In the genomic region with DNA sequence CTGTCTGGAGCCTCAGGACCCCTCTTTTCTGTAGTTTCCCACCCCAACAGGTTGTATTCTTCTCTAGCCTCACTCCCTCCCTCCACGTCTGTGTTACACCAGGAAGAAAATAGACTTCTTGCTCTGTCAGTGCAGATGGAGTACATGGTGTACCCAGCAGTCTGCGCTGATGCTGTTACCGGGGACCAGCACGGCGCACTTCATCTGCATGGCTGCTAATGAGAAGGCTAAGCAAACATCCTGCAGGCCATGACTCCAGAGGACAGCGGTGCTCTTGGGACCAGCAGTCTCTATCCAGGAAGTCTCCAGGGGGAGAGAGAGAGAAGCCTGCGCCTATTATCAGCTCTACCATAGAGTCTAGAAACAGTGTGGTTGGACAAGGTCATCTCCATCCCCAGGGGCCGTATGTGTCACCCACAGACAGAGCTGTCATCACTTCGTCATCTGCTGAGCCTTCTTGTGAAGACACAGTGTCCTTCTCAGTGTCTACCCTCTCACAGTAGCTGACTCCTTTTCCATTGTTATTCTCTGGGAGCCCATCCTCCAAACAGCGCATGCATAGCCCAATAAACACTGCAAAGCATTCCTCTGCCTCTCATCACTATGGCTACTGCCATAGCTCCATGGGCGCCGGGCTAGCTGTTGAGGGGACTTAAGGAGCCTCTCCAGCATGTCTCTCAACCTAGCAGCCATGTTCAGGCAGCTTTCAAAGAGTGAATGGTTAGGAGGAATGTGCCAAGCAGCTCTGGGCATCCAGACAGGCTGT, we compare ENCODE assay signal across 14 mouse cellular contexts. TPM values are rescaled to one million over a fixed set of nuclear protein-coding genes. Genes with fewer than 3 reads are reported as not detected.
DNase-seq lines count a peak whose midpoint lies in the region; ATAC-seq and TF ChIP-seq lines count a peak whose summit lies in the region.
"Had no signal": no experiment of that assay in that cellular context is flagged by ENCODE, and none has a peak within 500 bp of the region (broad histone marks: within the 10 kb centered on the region; RNA-seq: fewer than 3 reads in every experiment).

No protein-coding gene starts in this region.

- POLR2A ChIA-PET in Patski (lab: Charles Lee), result no interaction called here

- H3K27ac ChIP-seq in heart, embryonic 13.5 days (replicated peaks), result 0 out of 2 replicates have a peak overlapping the region, but pooled peaks have one; percentile 21
- H3K27ac ChIP-seq in hindbrain, embryonic 11.5 days (ENCODE audit: low read depth, low read length), result no peak overlapping the region
- peak overlapping the region; percentile 47 for H3K27ac ChIP-seq in midbrain, embryonic 13.5 days
- H3K27ac ChIP-seq: liver, embryonic 12.5 days had no signal

- ATAC-seq in heart, embryonic 13.5 days (ENCODE audit: extremely low read depth, insufficient number of reproducible peaks, low FRiP score, low TSS enrichment), result no peak
- ATAC-seq in Patski, result peak; percentile 68
- ATAC-seq in hindbrain, embryonic 11.5 days (ENCODE audit: low FRiP score), result peak; percentile 76
- peak; percentile 66 for ATAC-seq in midbrain, embryonic 13.5 days
- ATAC-seq in megakaryocyte-erythroid progenitor cell, adult 5-6 weeks (replicated peaks; ENCODE audit: low FRiP score, low TSS enrichment, poor library complexity, severe bottlenecking), result no peak
- ATAC-seq: liver, embryonic 12.5 days had no signal

- in situ Hi-C loops in Patski (cut with MboI; ENCODE audit: low pct_unique_long_range_greater_than_20kb), result no loop called here

- CTCF ChIA-PET in Patski (lab: Charles Lee), result interaction anchor here (0.8 to 1.9 kb wide), 6 partner anchors 20 to 74 kb away, joined by 3 to 5 read pairs (median 4); no protein-coding TSS in a partner anchor

- no peak overlapping the region for H3K4me2 ChIP-seq in heart, embryonic 13.5 days
- no peak overlapping the region for H3K4me2 ChIP-seq in hindbrain, embryonic 11.5 days (replicated peaks; ENCODE audit: low read depth, low read length)
- no peak overlapping the region for H3K4me2 ChIP-seq in midbrain, embryonic 13.5 days (replicated peaks)
- H3K4me2 ChIP-seq: liver, embryonic 12.5 days had no signal

- no peak overlapping the region for H3K4me3 ChIP-seq in heart, embryonic 13.5 days
- no peak overlapping the region for H3K4me3 ChIP-seq in hindbrain, embryonic 11.5 days (ENCODE audit: low read depth, low read length)
- H3K4me3 ChIP-seq in midbrain, embryonic 13.5 days (replicated peaks), result no peak overlapping the region
- H3K4me3 ChIP-seq: liver, embryonic 12.5 days had no signal

- peaks cover 21% of the 10 kb centered on the region for H3K4me1 ChIP-seq in heart, embryonic 13.5 days
- H3K4me1 ChIP-seq in hindbrain, embryonic 11.5 days (replicated peaks; ENCODE audit: control insufficient read depth, insufficient read depth, low read length), result no peaks in the 10 kb centered on the region; the same call in none of the 2 replicates
- H3K4me1 ChIP-seq in midbrain, embryonic 13.5 days (replicated peaks), result peaks cover 13% of the 10 kb centered on the region
- H3K4me1 ChIP-seq: liver, embryonic 12.5 days had no signal

- no peak overlapping the region for H3K9ac ChIP-seq in heart, embryonic 13.5 days
- H3K9ac ChIP-seq in hindbrain, embryonic 11.5 days (ENCODE audit: low read depth, low read length), result no peak overlapping the region
- no peak overlapping the region for H3K9ac ChIP-seq in midbrain, embryonic 13.5 days (replicated peaks)
- H3K9ac ChIP-seq: liver, embryonic 12.5 days had no signal

- no peak for TF ChIP-seq CTCF in Patski (IDR thresholded peaks at IDR 0.05)

- no peak for DNase-seq in heart, postnatal 4 days
- no peak for DNase-seq in Patski (ENCODE audit: low read depth, low spot score)
- DNase-seq in hindbrain, embryonic 11.5 days (ENCODE audit: low spot score), result peak; percentile 48
- DNase-seq in layer of hippocampus, postnatal 10 days (ENCODE audit: low spot score in 2 of 2), result no peak
- no peak for DNase-seq in gastrocnemius, postnatal 36 days
- DNase-seq: B cell, adult 2 months; kidney, adult 9 months; lung, postnatal 36 days; thymus, postnatal 14 days had no signal

- intact Hi-C loops in gastrocnemius, postnatal 36 days (cut with DNase I), result no loop called here

- H3K27me3 ChIP-seq in heart, embryonic 13.5 days (replicated peaks), result no peaks in the 10 kb centered on the region
- no peaks in the 10 kb centered on the region for H3K27me3 ChIP-seq in Patski
- H3K27me3 ChIP-seq in hindbrain, embryonic 11.5 days (ENCODE audit: control insufficient read depth, insufficient read depth, low read length), result no peaks in the 10 kb centered on the region
- H3K27me3 ChIP-seq in midbrain, embryonic 13.5 days, result no peaks in the 10 kb centered on the region

- no peaks in the 10 kb centered on the region for H3K9me3 ChIP-seq in heart, embryonic 13.5 days
- no peaks in the 10 kb centered on the region for H3K9me3 ChIP-seq in hindbrain, embryonic 11.5 days (ENCODE audit: control insufficient read depth, low read length)
- no peaks in the 10 kb centered on the region for H3K9me3 ChIP-seq in midbrain, embryonic 13.5 days
- H3K9me3 ChIP-seq: liver, embryonic 12.5 days had no signal

- 55% methylated on average over 12 of the region's 12 CpGs for WGBS in heart, embryonic 13.5 days
- WGBS in hindbrain, embryonic 11.5 days, result 56% methylated on average over 12 of the region's 12 CpGs
- WGBS in midbrain, embryonic 13.5 days, result 56% methylated on average over 12 of the region's 12 CpGs

- no peaks in the 10 kb centered on the region for H3K36me3 ChIP-seq in heart, embryonic 13.5 days
- no peaks in the 10 kb centered on the region for H3K36me3 ChIP-seq in hindbrain, embryonic 11.5 days (ENCODE audit: control insufficient read depth, insufficient read depth, low read length)
- no peaks in the 10 kb centered on the region for H3K36me3 ChIP-seq in midbrain, embryonic 13.5 days
- H3K36me3 ChIP-seq: liver, embryonic 12.5 days had no signal

RNA-seq across cellular contexts. Expression of a gene that starts 27.4 kb away (rescaled TPM):
- polyA plus RNA-seq in heart, embryonic 13.5 days (2015; fragmentation: Nextera tagmentation; extraction: Ambion mirVana), result 16.8 and 17.5 TPM in 2 replicates
- 10 to 100 TPM; 32.6 to 35.8 TPM for total RNA-seq in heart, postnatal 4 days (2021)
- 10.1 TPM for polyA plus RNA-seq in Patski (2021)
- 12.5 and 14.3 TPM in 2 replicates for polyA plus RNA-seq in hindbrain, embryonic 11.5 days (2014; fragmentation: Nextera tagmentation; extraction: Ambion mirVana)
- polyA plus RNA-seq in midbrain, embryonic 13.5 days (2015; fragmentation: Nextera tagmentation; extraction: Ambion mirVana), result 16.8 and 19.1 TPM in 2 replicates
- total RNA-seq in megakaryocyte-erythroid progenitor cell, adult 5-6 weeks (2014; fragmentation: Nextera tagmentation), result 10.9 and 16.6 TPM in 2 replicates
- 15.7 and 18.6 TPM in 2 replicates for total RNA-seq in megakaryocyte-erythroid progenitor cell, adult 5-6 weeks (2017)
- 1 to 10 TPM; 7.4 to 8.3 TPM for total RNA-seq in layer of hippocampus, postnatal 10 days (2021)
- total RNA-seq in gastrocnemius, postnatal 36 days (2021), result 1 to 10 TPM; 7.8 to 8.6 TPM

RNA-seq across cellular contexts. Expression of a gene that starts 51.6 kb away (rescaled TPM):
- polyA plus RNA-seq in heart, embryonic 13.5 days (2015; fragmentation: Nextera tagmentation; extraction: Ambion mirVana), result 2.0 and 2.1 TPM in 2 replicates
- total RNA-seq in heart, postnatal 4 days (2021), result 1 to 10 TPM in 1 of 2 experiments, under 1 TPM in 1; 0.93 to 1.4 TPM
- 0.98 TPM for polyA plus RNA-seq in Patski (2021)
- polyA plus RNA-seq in hindbrain, embryonic 11.5 days (2014; fragmentation: Nextera tagmentation; extraction: Ambion mirVana), result 0.43 and 0.60 TPM in 2 replicates
- polyA plus RNA-seq in midbrain, embryonic 13.5 days (2015; fragmentation: Nextera tagmentation; extraction: Ambion mirVana), result 0.48 and 0.58 TPM in 2 replicates
- not detected in 2 replicates for total RNA-seq in megakaryocyte-erythroid progenitor cell, adult 5-6 weeks (2014; fragmentation: Nextera tagmentation)
- 0.15 TPM in 1 of 2 replicates, not detected in the other for total RNA-seq in megakaryocyte-erythroid progenitor cell, adult 5-6 weeks (2017)
- total RNA-seq in layer of hippocampus, postnatal 10 days (2021), result 10 to 100 TPM; 16.4 to 17.2 TPM
- total RNA-seq in gastrocnemius, postnatal 36 days (2021), result under 1 TPM; 0.18 to 0.22 TPM

RNA-seq across cellular contexts. Expression of a gene that starts 57.9 kb away (rescaled TPM):
- polyA plus RNA-seq in heart, embryonic 13.5 days (2015; fragmentation: Nextera tagmentation; extraction: Ambion mirVana), result 0.56 and 1.2 TPM in 2 replicates
- 1 to 10 TPM; 2.8 to 3.4 TPM for total RNA-seq in heart, postnatal 4 days (2021)
- polyA plus RNA-seq in Patski (2021), result 116 TPM
- 0.88 and 1.2 TPM in 2 replicates for polyA plus RNA-seq in hindbrain, embryonic 11.5 days (2014; fragmentation: Nextera tagmentation; extraction: Ambion mirVana)
- polyA plus RNA-seq in midbrain, embryonic 13.5 days (2015; fragmentation: Nextera tagmentation; extraction: Ambion mirVana), result 0.90 and 1.0 TPM in 2 replicates
- total RNA-seq in megakaryocyte-erythroid progenitor cell, adult 5-6 weeks (2014; fragmentation: Nextera tagmentation), result not detected in 2 replicates
- total RNA-seq in megakaryocyte-erythroid progenitor cell, adult 5-6 weeks (2017), result not detected in 2 replicates
- total RNA-seq in layer of hippocampus, postnatal 10 days (2021), result 10 to 100 TPM; 10.3 to 12.5 TPM
- 1 to 10 TPM; 3.4 to 3.7 TPM for total RNA-seq in gastrocnemius, postnatal 36 days (2021)
- total RNA-seq: MEL had no signal

Comparison
In these comparisons a context has a peak if more than half of its experiments do, and no peak if none do; other contexts are left out.
1. ATAC-seq: peak in Patski (single experiment), hindbrain, embryonic 11.5 days (single experiment) and midbrain, embryonic 13.5 days (single experiment); none in heart, embryonic 13.5 days (single experiment) and megakaryocyte-erythroid progenitor cell, adult 5-6 weeks (single experiment).
2. RNA of a gene that starts 51.6 kb away (total RNA-seq): 16.4 to 17.2 TPM in layer of hippocampus, postnatal 10 days; 0.93 to 1.4 TPM in heart, postnatal 4 days, 0.18 to 0.22 TPM in gastrocnemius, postnatal 36 days and 0.15 TPM in megakaryocyte-erythroid progenitor cell, adult 5-6 weeks; every median in the first group is over 4 times any median in the second.